Mouse (Mus musculus) MEL (cell line): Measurements from ENCODE around the gene Idh3b.

Source experiments
- GATA1 ChIP-seq: IDR thresholded peaks from 2 replicates; pipeline ENCODE4 v1.6.1; 2011; ENCODE audit warnings: low read depth, low read length, improper control_type of control experiment
- MAFK ChIP-seq: IDR thresholded peaks from 2 replicates; pipeline ENCODE4 v1.6.1; 2011; ENCODE audit warnings: low read depth, mild to moderate bottlenecking, low read length, improper control_type of control experiment, borderline replicate concordance
- POLR2A ChIP-seq, 2 experiments: IDR thresholded peaks; 2 replicates each; pipeline ENCODE4 v1.6.1; 2011 to 2012; ENCODE audit warnings: low read length in 2 of 2, mild to moderate bottlenecking in 2 of 2, control low read depth in 1 of 2, improper control_type of control experiment in 1 of 2, low read depth in 1 of 2, moderate library complexity in 1 of 2; ENCODE audit not compliant: control insufficient read depth in 1 of 2, insufficient read depth in 1 of 2, poor library complexity in 1 of 2
- TAL1 ChIP-seq: IDR thresholded peaks from 2 replicates; pipeline ENCODE4 v1.6.1; 2012; ENCODE audit warnings: mild to moderate bottlenecking, inconsistent platforms, low read length, moderate library complexity, mixed read lengths
- ZMIZ1 ChIP-seq: IDR thresholded peaks from 2 replicates; pipeline ENCODE4 v1.6.1; 2012; ENCODE audit warnings: low read depth, mild to moderate bottlenecking, inconsistent platforms, low read length, improper control_type of control experiment, moderate library complexity
- ZNF384 ChIP-seq: IDR thresholded peaks from 2 replicates; pipeline ENCODE4 v1.6.1; 2012; ENCODE audit warnings: low read depth, mild to moderate bottlenecking, inconsistent platforms, low read length, improper control_type of control experiment

DNA sequence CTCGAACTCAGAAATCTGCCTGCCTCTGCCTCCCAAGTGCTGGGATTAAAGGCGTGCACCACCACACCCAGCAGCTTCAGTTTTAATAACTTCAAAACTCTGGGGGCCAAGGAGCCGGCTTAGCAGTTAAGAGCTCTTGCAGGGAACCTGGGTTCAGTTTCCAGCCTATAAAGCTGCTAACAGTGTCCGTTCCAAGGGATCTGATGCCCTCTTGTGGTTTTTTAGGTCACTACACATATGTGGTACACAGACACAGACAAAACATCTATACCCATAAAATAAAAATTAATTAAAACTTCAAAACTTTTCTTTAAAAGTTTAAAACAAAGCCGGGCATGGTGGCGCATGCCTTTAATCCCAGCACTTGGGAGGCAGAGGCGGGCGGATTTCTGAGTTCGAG is 37.4 kb downstream of the Idh3b start:
- no peak for TF ChIP-seq ZMIZ1
- no peak for TF ChIP-seq TAL1
- no peak for TF ChIP-seq MAFK
- no peak for TF ChIP-seq POLR2A (IDR thresholded peaks at IDR 0.05; ENCODE audit: control insufficient read depth in 1 of 2, insufficient read depth in 1 of 2, low read depth in 1 of 2, low read length in 2 of 2, poor library complexity in 1 of 2)
- TF ChIP-seq ZNF384 = no peak
- TF ChIP-seq GATA1 = no peak
